Mouse (Mus musculus): ENCODE measurements around the gene C1ql2. TPM values are rescaled to one million over a fixed set of nuclear protein-coding genes. Genes with fewer than 3 reads are reported as not detected.

C1ql2 gene
- polyA plus RNA-seq (2012; rRNA removed): not detected in 2 replicates

- no peak for DNase-seq (ENCODE audit: low read depth, low spot score)
- 3% methylated on average over 72 of the region's 73 CpGs for WGBS
Observed at GRCm38 (mm10) chr1:120340419-120341171, at the start of gene C1ql2. Gene C1ql2 (plus strand): TSS chr1:120340582.

GRCm38 (mm10) chr1:120291709-120292108 lies 48.7 kb upstream of the C1ql2 start:
- 78% methylated on average over 3 of the region's 3 CpGs for WGBS
- no peak for DNase-seq (ENCODE audit: low read depth, low spot score)

GRCm38 (mm10) chr1:120293803-120294202 lies 46.6 kb upstream of the C1ql2 start:
- WGBS: 46% methylated on average over 1 of the region's 1 CpGs
- DNase-seq (ENCODE audit: low read depth, low spot score): no peak

DNA sequence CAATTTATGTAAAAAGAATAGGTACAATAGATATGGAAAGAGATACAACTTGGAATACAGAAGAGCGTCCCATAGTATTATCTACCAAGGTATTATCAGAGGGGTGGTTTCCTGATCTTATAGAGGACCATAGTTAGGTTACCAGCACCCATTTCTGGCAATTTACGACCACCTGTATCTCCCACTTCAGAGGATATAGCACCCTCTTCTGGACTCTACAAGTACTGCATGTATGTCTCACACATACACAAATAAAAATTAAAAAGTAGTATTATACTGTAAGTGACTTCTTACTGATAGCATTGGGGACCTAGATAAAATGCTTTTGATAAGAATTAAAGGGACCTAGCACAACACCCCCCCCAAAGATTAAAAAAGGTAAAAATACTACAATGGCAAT lies 43.4 kb upstream of the C1ql2 start:
- 97% methylated on average over 2 of the region's 2 CpGs for WGBS
- DNase-seq (ENCODE audit: low read depth, low spot score): no peak

- DNase-seq (ENCODE audit: low read depth, low spot score): no peak
- WGBS: 30% methylated on average over 2 of the region's 2 CpGs
Observed at GRCm38 (mm10) chr1:120305801-120306200, 34.6 kb upstream of the C1ql2 start.

DNA sequence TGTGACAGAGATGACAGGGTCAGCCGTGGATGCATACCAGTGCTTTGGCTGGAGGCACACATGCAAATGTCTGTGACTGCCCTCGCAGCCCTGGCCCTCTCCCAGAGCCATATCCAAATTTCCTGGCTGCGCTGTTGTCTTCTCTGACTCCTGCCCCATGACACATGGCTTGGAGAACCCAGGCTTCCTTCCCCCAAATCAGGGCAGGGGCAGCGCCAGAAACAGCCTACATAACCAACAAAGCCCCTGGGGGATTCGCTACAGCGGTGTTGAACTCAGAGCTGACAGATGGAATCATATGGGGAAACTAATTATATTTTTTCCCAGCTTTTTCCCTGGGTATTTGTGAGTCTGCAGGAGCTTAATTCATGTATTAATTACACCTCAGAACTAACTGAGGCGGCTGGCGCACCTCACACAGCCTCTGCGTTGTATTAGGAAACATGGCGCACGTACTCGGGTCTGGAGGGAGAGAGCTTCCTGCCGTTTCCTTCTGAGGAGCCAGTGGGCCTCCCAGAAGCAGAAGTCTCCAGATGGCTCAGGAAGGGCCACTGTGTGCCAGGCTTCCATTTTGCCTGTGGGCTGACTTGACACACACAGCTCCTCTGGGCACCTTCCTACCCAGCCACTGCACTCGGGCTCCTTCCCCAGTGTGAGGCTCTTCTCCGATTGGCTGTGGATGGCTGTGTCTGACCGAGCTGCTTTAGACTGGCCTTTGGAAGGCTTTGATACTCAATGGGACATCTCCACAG lies 18.9 kb upstream of the C1ql2 start:
- no peak for DNase-seq (ENCODE audit: low read depth, low spot score)
- WGBS: 85% methylated on average over 16 of the region's 16 CpGs

DNA sequence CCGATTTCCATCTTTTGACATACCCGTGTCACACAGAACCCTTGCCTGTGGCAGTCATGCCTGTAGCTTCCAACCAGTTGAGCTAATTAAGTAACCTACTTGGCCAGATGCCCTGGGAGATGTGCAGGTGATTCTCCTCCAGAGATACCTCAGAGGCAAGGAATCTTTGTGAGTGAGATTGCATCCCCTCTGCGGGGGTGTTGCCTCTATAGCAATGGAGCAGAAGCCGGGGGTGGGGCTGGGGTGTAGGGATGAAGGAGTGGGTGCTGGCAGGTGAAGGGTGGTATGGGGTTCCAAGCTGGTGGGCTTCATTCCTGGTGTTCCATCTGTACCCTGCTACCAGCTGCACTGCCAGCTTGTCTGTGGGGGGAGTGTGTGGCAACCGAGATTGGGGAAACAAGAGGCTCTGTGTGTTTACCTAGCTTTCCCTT lies 17.2 kb upstream of the C1ql2 start:
- 81% methylated on average over 5 of the region's 5 CpGs for WGBS
- no peak for DNase-seq (ENCODE audit: low read depth, low spot score)

- peak; percentile 19 for DNase-seq (ENCODE audit: low read depth, low spot score)
Observed at GRCm38 (mm10) chr1:120327714-120328113, 12.7 kb upstream of the C1ql2 start.

DNA sequence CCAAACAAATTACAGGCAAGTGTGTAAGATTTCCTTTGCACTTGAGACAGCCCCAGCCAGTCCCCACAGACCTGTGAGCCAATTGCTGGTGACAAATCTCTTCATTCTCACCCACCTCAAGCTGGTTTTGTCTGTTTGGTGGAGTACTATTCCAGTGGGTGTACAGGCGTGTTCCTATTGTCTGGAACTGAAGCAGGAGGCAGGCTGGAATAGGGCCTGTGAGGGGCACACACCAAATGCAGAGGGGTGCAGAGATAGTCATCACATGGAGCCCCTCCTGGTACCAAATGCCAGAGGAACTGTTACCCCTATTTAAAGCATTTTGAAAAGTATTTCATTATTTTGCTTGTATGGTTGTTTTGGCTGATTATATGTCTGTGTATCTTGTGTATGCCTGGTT lies 12.2 kb upstream of the C1ql2 start:
- 54% methylated on average over 1 of the region's 1 CpGs for WGBS
- DNase-seq (ENCODE audit: low read depth, low spot score): no peak

More at GRCm38 (mm10) chr1:120327714-120328113, 12.7 kb upstream of the C1ql2 start:
- WGBS: 16% methylated on average over 6 of the region's 6 CpGs

DNA sequence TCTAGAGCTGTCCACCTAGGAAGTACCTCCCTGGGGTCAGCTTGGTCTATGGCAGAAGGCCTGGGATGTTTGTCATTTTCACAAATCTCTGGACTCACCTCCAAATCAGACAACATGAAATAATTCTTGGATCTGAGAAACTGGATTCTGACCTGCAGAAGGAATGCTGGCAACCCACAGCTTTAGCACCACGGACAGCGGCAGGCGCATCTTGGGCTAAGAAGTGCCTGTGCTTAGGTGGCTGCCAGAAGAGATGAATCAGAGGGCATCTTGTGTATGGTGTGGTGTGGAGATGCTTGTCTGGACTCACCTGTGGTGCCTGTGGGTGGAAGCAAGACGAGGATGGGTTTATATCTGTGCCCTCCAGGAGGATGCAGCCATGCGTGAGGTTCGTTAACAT lies 8.5 kb upstream of the C1ql2 start:
- no peak for DNase-seq (ENCODE audit: low read depth, low spot score)

GRCm38 (mm10) chr1:120337970-120338369 lies 2.4 kb upstream of the C1ql2 start:
- 26% methylated on average over 7 of the region's 7 CpGs for WGBS
- DNase-seq (ENCODE audit: low read depth, low spot score): no peak

More for the DNA sequence above, 8.5 kb upstream of the C1ql2 start:
- 38% methylated on average over 6 of the region's 6 CpGs for WGBS

DNA sequence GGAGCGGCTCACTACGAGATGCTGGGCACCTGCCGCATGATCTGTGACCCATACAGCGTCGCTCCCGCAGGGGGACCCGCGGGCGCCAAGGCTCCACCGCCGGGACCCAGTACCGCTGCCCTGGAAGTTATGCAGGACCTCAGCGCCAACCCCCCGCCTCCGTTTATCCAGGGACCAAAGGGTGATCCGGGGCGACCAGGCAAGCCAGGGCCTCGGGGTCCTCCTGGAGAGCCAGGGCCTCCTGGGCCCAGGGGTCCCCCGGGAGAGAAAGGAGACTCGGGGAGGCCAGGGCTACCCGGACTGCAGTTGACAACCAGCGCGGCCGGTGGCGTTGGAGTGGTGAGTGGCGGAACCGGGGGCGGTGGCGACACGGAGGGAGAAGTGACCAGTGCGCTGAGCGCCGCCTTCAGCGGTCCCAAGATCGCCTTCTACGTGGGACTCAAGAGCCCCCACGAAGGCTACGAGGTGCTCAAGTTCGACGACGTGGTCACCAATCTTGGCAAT lies 842 bp downstream of the C1ql2 start:
- DNase-seq (ENCODE audit: low read depth, low spot score): no peak
- 2% methylated on average over 40 of the region's 41 CpGs for WGBS

GRCm38 (mm10) chr1:120341811-120342370 lies 1.5 kb downstream of the C1ql2 start:
- whole genome bisulfite sequencing: 3% methylated on average over 17 of the region's 17 CpGs
- DNase-seq (ENCODE audit: low read depth, low spot score): no peak

- 1% methylated on average over 34 of the region's 34 CpGs for WGBS
- DNase-seq (ENCODE audit: low read depth, low spot score): no peak
Observed at GRCm38 (mm10) chr1:120342371-120342821, 2.0 kb downstream of the C1ql2 start.

GRCm38 (mm10) chr1:120345001-120345400 lies 4.6 kb downstream of the C1ql2 start:
- WGBS: 42% methylated on average over 7 of the region's 7 CpGs

DNA sequence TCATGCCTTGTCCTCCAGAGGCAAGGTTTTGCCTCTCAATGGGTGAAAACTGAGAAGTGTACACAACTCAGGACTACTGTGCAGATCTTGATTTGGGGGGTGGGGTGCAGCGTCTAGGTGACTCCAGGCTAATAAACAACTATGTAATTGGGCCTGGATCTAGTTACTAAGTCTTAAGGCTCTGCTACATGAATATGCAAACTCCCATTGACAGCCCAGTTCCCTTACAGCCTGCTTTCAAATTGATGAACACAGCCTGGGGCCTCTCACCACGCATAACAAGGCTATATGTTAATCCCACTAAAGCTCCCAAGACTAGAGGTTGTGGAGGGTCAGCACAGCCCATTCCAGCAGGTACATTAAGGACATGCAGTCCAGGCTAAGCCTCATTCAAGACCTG lies 14.0 kb downstream of the C1ql2 start:
- WGBS: 56% methylated on average over 2 of the region's 2 CpGs
- DNase-seq (ENCODE audit: low read depth, low spot score): no peak

More at GRCm38 (mm10) chr1:120345001-120345400, 4.6 kb downstream of the C1ql2 start:
- DNase-seq (ENCODE audit: low read depth, low spot score): no peak

DNA sequence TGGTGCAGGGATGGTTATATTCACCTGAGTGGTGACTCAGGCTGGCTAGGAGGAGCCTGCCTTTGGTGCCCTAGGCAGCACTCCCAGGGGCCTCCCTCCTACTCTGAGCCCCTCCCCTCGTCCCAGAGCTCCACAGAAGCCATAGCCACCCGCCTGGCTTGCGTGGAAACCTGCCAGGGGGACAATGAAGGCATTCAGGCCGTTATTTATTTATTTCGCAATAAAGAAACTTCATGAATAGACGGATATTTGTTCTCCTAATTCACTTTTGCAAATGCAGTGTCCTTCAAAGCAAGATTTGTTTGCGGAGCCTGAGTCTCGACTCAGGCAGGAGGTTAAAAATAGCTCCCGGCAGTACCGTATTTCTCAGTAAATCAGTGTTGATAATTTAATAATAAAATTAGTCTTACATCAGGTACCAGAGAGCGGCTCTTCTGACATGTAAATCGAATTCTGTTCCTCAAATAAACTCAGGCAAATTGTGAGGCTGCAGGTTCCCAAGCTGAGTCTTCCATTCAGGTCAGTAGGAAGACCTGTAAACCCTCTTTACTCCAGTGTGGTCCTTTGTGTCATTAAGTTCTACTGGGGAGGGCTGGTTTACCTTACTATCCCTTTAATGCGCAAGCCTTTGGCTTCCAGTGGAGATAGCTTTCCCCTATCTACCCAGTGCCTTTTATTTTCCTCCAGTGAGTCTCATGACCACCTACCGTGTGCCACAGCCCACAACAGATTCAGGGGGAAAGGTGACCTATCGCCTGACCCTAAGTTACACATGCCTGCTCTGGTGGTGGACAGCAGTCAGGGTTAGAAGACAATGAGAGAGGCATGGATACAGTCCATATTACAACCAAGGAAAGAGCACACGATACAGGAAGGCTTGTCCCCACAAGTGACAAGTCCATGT lies 17.2 kb downstream of the C1ql2 start:
- no peak for DNase-seq (ENCODE audit: low read depth, low spot score)
- WGBS: 10% methylated on average over 16 of the region's 16 CpGs

DNA sequence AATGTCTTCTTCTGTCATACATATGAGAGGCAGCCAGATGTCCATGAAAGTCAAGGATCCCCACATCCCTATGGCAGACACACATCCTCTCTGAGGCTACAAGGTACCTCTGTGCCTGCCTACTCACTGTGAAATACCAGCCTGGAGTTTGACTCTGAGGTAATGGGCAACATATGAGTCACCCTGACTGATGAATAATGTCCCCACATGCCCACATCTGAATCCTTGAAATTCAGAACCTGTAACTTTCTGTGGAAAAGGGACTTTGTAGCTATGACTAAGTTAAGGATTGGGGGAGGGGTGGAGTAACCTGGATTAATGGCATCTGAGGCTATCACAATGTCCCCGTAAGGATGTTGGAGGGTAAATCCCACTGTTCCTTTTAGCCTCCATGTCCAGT lies 23.3 kb downstream of the C1ql2 start:
- WGBS: 79% methylated on average over 1 of the region's 1 CpGs
- DNase-seq (ENCODE audit: low read depth, low spot score): no peak

GRCm38 (mm10) chr1:120368138-120368537 lies 27.8 kb downstream of the C1ql2 start:
- DNase-seq (ENCODE audit: low read depth, low spot score): no peak
- 73% methylated on average over 3 of the region's 3 CpGs for WGBS
